Mouse (Mus musculus): ENCODE measurements around the gene Sae1. TPM values are rescaled to one million over a fixed set of nuclear protein-coding genes. Genes with fewer than 3 reads are reported as not detected.
A peak's percentile ranks its signal among the peaks of the same experiment; 100 is the strongest.
"Not testable (repeated sequence)": the region's sequence is repeated elsewhere in the genome, so short reads cannot be mapped to it uniquely, and the experiment has no call there.

Sae1 gene
- total RNA-seq, 2 experiments from 2014 or later: 131 to 409 TPM

GRCm38 (mm10) chr7:16402968-16403948 lies 15.7 kb upstream of the Sae1 start:
- peak; percentile 2; the same call in 1 of the 2 replicates for ATAC-seq (replicated peaks; ENCODE audit: poor library complexity, severe bottlenecking)

GRCm38 (mm10) chr7:16402449-16402848 lies 14.8 kb upstream of the Sae1 start:
- no peak for ATAC-seq (replicated peaks; ENCODE audit: poor library complexity, severe bottlenecking)

DNA sequence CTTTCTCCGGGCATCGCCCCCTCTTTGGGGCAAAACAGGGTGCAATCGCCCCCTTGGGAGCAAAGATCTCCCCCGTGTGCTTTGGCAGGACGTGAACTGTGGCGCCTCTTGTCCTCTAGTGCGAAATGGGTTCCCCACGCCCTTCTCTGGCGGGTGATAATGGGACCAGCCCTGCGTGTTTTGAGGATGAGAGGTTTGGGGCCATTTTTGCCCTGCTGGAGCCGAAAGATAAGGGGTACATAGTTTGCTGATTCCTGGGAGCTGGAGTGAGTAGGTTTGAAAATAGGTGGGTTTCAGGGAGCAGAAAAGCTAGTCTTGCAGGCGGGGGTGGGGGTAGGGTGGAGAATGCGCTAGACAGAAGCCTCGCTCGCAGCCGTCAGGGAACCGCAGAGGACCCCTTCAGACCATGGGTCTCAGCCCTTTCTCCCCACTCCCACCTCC lies 14.4 kb upstream of the Sae1 start:
- no peak for ATAC-seq (replicated peaks; ENCODE audit: poor library complexity, severe bottlenecking)

DNA sequence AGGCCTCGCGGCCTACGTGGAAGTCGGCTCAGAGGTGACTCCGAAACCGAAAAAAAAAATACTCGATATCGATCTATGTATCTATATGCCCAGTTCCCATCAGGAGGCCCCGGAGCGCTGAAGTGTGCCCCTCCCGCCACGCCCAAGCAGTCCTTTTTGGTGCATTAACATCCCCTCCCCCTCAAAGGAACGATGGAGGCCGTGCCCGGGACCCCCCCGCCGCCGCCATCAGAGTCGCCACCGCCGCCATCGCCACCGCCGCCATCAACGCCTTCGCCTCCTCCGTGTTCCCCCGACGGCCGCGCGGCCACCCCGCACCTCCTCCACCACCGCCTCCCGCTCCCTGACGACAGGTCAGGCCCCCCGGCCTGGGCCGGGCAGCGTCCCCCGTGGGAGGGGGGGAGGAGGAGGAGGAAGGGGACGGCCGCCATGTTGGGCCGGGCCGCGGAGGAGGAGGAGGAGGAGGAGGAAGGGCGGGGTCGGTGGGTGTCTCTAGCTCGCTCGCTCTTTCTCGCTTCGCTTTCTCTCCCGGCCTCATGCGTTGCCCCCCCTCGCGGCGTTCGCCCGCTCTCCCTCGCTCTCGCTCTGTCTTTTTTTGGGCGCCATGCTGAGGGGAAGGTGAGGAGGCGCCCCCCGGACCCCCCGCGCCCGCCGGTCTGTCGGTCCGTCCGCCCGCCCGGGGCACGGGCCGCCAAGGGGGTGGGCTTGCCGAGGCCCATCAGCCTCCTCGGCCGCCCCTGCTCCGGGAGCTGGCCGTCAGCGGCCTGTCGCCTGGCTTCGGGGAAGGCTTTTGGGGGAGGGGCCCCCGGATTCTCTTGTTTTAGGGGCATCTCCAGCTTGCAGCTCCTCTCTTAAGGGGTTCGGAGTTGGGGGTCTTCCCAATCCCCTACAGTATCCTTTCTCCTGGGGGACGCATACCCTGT lies 13.3 kb upstream of the Sae1 start, which contains the start of gene Zc3h4:
TSS of gene Zc3h4 (plus strand) at position 222 of the 923 bp plus-strand sequence.
- ATAC-seq (replicated peaks; ENCODE audit: poor library complexity, severe bottlenecking): peak; percentile 36

DNA sequence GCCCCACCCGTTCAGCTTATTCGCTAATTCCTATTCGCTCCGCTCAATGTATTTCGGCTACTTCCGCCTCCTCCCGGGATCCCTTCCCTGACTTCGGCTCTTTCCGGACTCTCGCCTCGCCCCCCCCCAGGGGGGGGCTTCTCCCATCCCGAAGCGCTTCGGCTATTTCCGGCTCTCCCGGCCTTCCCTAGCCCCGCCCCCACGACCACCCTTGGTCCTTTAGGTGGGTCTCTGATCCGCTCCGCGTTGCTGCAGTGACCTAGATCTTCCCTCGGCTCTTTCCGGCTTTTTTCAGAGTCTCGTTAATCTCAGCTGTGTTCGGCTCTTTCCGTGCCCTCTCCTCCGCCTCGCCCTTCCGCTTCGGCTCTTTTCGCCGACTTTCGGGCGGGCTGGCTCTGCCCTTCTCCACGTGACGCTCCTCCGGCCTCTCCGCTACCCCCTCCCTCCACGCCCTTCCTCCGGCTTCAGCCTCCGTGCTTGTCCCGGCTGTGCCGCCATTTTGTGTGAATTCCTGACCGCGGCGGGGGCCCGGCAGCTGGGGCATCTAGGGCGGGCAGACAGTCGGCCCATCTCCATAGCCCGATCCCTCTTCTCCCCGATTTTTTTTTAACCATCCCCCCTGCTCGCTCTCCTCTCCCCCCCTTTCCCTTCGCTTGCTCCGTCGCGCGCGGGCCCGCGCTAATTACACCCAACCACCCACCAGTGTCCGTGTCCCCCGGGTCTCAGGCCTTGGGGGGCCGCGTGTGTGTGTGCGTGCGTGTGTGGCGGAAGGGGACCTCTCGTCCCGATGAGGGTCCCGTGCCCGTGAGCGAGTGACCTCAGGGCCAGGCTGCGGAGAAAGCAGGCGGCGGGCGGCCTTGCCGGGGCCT lies 12.4 kb upstream of the Sae1 start:
- ATAC-seq (replicated peaks; ENCODE audit: poor library complexity, severe bottlenecking): peak; percentile 57

DNA sequence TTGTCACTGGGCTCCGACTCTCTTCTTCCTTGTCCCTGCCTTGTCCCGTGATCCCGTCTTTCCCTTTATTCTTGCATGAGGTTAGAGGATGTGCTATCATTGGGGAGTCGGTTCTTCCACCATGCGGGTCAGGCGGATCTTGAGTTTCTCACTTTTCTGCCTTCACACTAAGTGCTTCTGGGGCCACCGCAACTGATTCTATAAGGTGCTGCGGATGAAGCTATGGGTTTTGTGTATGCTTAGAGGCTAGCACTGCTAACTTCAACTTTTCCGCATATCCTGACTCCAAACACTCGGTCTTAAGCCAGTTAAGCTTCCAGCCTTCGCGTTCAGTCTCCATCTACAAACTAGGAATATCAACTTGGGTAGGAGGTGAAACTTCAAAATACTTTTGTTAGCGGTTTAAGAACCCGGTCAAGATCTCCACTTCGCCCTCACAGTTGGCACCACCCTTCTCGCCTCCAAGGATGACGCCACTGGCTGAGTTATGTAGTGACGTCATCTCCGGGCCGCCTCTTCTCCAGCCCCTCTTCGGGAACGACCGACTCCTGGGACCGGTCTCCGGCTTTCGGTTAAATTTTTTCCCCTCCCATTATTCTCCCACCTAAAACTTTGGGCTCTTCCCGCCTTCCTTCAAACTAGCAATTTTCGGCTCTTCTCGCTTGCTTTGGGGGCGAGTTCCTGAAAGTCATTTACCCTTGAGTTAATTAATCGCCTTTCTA lies 11.7 kb upstream of the Sae1 start:
- peak; percentile 40 for ATAC-seq (replicated peaks; ENCODE audit: poor library complexity, severe bottlenecking)

DNA sequence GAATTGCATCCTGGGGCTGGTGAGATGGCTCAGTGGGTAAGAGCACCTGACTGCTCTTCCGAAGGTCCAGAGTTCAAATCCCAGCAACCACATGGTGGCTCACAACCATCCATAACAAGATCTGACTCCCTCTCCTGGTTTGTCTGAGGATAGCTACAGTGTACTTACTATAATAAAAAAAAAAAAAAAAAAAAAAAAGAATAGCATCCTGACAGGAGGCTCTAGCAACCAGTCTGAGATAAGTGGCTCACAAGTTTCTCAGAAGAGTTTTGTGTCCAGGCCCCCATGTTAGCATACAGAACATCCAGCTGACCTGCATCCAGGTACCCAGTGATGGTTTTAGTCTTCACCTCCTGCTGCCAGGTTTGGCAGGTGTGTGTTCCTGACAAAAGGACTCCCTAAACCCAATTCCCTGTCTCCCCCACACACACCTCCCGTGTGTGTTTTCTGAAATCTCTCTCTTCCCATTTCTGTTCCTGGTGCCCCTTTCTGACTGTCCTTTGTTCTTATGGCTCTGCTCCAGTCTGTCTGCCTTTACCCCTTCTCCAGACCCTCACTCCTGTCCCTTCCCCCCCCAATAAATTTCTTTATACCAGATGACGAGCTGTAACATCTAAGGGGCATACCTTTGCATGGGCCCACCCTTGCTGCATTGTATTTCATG lies 10.9 kb upstream of the Sae1 start:
- no peak for ATAC-seq (replicated peaks; ENCODE audit: poor library complexity, severe bottlenecking)

GRCm38 (mm10) chr7:16397465-16397864 lies 9.9 kb upstream of the Sae1 start:
- no peak for ATAC-seq (replicated peaks; ENCODE audit: poor library complexity, severe bottlenecking)

DNA sequence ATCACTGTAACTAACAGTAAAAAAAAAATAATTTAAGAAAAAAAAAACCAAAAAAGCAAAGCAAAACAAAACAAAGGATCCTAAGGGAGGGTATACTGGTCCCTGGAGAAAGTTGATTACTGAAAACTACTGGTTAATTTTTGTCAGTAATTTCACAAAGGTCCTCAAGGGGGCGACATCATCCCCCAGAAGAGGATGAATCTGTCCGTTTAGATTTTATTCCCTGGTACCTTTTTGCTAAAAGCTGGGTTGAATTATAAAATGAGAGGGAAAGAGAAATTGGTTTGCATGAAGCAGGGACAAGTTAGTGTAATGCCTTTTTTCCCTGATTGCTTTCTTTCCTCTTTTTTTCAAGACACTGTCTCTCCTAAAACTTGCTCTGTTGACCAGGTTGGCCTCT lies 8.3 kb upstream of the Sae1 start:
- no peak for ATAC-seq (replicated peaks; ENCODE audit: poor library complexity, severe bottlenecking)

DNA sequence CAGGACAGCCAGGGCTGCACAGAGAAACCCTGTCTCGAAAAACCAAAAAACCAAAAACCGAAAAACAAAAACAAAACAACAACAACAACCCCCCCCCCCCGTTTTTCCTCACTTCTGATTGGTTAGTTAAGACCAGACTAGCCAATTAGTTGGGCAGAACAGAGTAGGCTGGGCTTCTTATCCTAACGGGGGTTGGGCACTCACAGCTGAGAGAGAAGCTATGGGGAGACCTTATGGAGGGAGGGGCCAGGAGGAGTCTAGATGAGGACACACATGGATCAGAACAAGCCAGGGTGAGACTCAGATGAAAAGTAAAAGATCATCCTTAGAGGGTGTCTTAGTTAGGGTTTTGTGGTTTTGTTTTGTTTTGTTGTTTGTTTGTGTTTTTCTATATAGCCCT lies 5.3 kb upstream of the Sae1 start:
- no peak for ATAC-seq (replicated peaks; ENCODE audit: poor library complexity, severe bottlenecking)

DNA sequence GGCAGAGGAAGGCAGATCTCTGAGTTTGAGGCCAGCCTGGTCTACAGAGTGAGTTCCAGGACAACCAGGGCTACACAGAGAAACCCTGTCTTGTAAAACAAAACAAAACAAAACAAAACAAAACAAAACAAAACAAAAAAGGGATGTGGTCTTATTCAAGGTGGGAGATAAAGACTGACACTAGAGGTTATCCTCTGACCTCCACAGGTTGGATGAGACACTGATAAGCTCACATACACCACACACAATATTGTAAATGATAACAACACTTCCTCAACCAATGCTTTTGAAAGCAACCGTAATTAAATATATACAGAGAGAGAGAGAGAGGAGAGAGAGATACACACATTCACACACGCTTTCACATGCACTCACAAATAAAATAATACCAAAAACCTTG lies 2.3 kb upstream of the Sae1 start:
- not testable (repeated sequence) for ATAC-seq (replicated peaks; ENCODE audit: poor library complexity, severe bottlenecking)

GRCm38 (mm10) chr7:16376505-16376904 lies 11.1 kb downstream of the Sae1 start:
- peak; percentile 48; the same call in 1 of the 2 replicates for ATAC-seq (replicated peaks; ENCODE audit: poor library complexity, severe bottlenecking)

DNA sequence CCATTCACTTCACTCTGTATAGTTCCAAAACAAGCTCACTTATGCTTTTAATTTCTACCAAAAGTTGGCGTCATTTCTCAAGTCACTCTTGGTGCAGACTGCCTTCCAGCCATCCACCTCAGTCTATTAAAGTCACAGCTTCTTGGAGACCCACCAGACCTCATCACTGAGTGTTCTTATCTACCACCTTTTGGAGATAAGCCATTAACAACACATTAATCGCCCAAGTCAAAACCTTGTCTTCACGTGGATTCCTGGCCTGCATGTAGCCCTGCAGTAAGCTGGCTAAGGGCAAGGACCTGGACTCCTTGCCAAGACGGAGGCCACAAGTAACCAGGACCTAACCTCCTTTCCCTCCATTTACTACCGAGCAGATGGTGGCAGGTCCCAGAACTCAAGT lies 12.6 kb downstream of the Sae1 start:
- ATAC-seq (replicated peaks; ENCODE audit: poor library complexity, severe bottlenecking): no peak

GRCm38 (mm10) chr7:16373719-16374118 lies 13.9 kb downstream of the Sae1 start:
- ATAC-seq (replicated peaks; ENCODE audit: poor library complexity, severe bottlenecking): 0 out of 2 replicates have a peak, but pooled peaks have one; percentile 30

GRCm38 (mm10) chr7:16370596-16370995 lies 17.0 kb downstream of the Sae1 start:
- no peak for ATAC-seq (replicated peaks; ENCODE audit: poor library complexity, severe bottlenecking)

GRCm38 (mm10) chr7:16368835-16369234 lies 18.8 kb downstream of the Sae1 start:
- ATAC-seq (replicated peaks; ENCODE audit: poor library complexity, severe bottlenecking): no peak

GRCm38 (mm10) chr7:16366669-16367068 lies 20.9 kb downstream of the Sae1 start:
- ATAC-seq (replicated peaks; ENCODE audit: poor library complexity, severe bottlenecking): no peak

DNA sequence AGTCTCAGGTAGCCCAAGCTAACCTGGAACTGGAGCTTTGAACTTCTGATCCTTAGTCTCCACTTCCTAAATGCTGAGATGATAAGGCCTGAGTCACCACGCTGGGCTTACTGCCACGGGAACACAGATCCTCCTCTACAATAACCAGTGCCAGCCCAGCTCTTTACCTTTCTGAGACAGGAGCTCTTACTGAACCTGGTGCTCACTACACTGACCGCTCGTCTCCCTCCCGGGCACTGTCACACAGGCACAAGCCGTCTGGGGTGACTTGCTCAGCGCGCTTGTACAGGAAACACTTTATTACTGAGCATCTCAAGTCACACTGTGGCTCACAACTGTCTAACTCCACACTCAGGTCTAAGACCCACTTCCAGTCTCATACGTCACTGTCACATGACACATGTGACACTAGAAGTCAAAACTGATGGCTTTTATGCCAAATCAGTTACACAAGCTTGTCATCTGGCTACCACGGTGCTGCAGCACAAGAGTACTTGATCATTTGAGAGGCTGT lies 21.4 kb downstream of the Sae1 start:
- no peak for ATAC-seq (replicated peaks; ENCODE audit: poor library complexity, severe bottlenecking)
